Mouse (Mus musculus): ENCODE data around the gene Gm10413. TPM values are rescaled to one million over a fixed set of nuclear protein-coding genes. Genes with fewer than 3 reads are reported as not detected.
"Not testable (repeated sequence)": the region's sequence is repeated elsewhere in the genome, so short reads cannot be mapped to it uniquely, and the experiment has no call there.

Gm10413 gene
- polyA plus RNA-seq (2012; rRNA removed), result not detected in 2 replicates

GRCm38 (mm10) chr14:3394793-3395192 is at the start of gene Gm10413:
Gene Gm10413 (plus strand): TSS chr14:3395093.
- H3K36me3 ChIP-seq (ENCODE audit: control insufficient read depth, insufficient read depth, low read length); H3K27ac ChIP-seq (ENCODE audit: insufficient read depth, low read depth, low read length); H3K4me1 ChIP-seq (ENCODE audit: control insufficient read depth, insufficient read depth, insufficient read length, low read length); H3K27me3 ChIP-seq (ENCODE audit: control insufficient read depth, insufficient read depth, low read length); H3K4me3 ChIP-seq (ENCODE audit: low read depth, low read length): not testable (repeated sequence)
- no CpG with 5 or more reads among the region's 2 CpGs for WGBS

GRCm38 (mm10) chr14:3412314-3412713 is 17.4 kb downstream of the Gm10413 start, which contains the start of gene Gm10409:
Gene Gm10409 (plus strand): TSS chr14:3412614.
- H3K4me1 ChIP-seq (ENCODE audit: control insufficient read depth, insufficient read depth, insufficient read length, low read length); H3K27me3 ChIP-seq (ENCODE audit: control insufficient read depth, insufficient read depth, low read length); H3K36me3 ChIP-seq (ENCODE audit: control insufficient read depth, insufficient read depth, low read length); H3K27ac ChIP-seq (ENCODE audit: insufficient read depth, low read depth, low read length); H3K4me3 ChIP-seq (ENCODE audit: low read depth, low read length): not testable (repeated sequence)
- no CpG with 5 or more reads among the region's 32 CpGs for whole genome bisulfite sequencing

- no CpG with 5 or more reads among the region's 2 CpGs for WGBS
- not testable (repeated sequence) for H3K4me1 ChIP-seq (ENCODE audit: control insufficient read depth, insufficient read depth, insufficient read length, low read length); H3K36me3 ChIP-seq (ENCODE audit: control insufficient read depth, insufficient read depth, low read length); H3K27ac ChIP-seq (ENCODE audit: insufficient read depth, low read depth, low read length); H3K27me3 ChIP-seq (ENCODE audit: control insufficient read depth, insufficient read depth, low read length); H3K4me3 ChIP-seq (ENCODE audit: low read depth, low read length)
These were observed 32.9 kb downstream of the Gm10413 start, which contains the start of gene Gm3005 for GRCm38 (mm10) chr14:3427803-3428202. Gene Gm3005 (plus strand): TSS chr14:3428103.

GRCm38 (mm10) chr14:3449079-3449478 is 54.2 kb downstream of the Gm10413 start, which contains the start of gene Gm10408:
Gene Gm10408 (plus strand): TSS chr14:3449379.
- no CpG with 5 or more reads among the region's 3 CpGs for WGBS

More at GRCm38 (mm10) chr14:3449079-3449478, 54.2 kb downstream of the Gm10413 start, which contains the start of gene Gm10408:
- not testable (repeated sequence) for H3K27me3 ChIP-seq (ENCODE audit: control insufficient read depth, insufficient read depth, low read length); H3K4me1 ChIP-seq (ENCODE audit: control insufficient read depth, insufficient read depth, insufficient read length, low read length); H3K4me3 ChIP-seq (ENCODE audit: low read depth, low read length); H3K36me3 ChIP-seq (ENCODE audit: control insufficient read depth, insufficient read depth, low read length); H3K27ac ChIP-seq (ENCODE audit: insufficient read depth, low read depth, low read length)

Other genes with a start within 250 kb of the Gm10413 start
- gene Gm5795, start 206.8 kb upstream of the Gm10413 start, polyA plus RNA-seq (2012; rRNA removed), result not detected in 2 replicates
- 0.08 TPM in 1 of 2 replicates, not detected in the other for gene D830030K20Rik, start 186.6 kb upstream of the Gm10413 start, polyA plus RNA-seq (2012; rRNA removed)
- not detected in 2 replicates for gene Gm2956, start 62.5 kb upstream of the Gm10413 start, polyA plus RNA-seq (2012; rRNA removed)
- gene Gm10409, start 17.5 kb downstream of the Gm10413 start, polyA plus RNA-seq (2012; rRNA removed), result not detected in 2 replicates
- not detected in 2 replicates for gene Gm3005, start 33.0 kb downstream of the Gm10413 start, polyA plus RNA-seq (2012; rRNA removed)
- not detected in 2 replicates for gene Gm10408, start 54.3 kb downstream of the Gm10413 start, polyA plus RNA-seq (2012; rRNA removed)
- not detected in 2 replicates for gene Gm3012, start 239.4 kb downstream of the Gm10413 start, polyA plus RNA-seq (2012; rRNA removed)

All from small intestine, adult 2 months (tissue).